Mouse (Mus musculus): Measurements from ENCODE around the gene 1700016D06Rik. TPM values are rescaled to one million over a fixed set of nuclear protein-coding genes. Genes with fewer than 3 reads are reported as not detected.
"Not testable (repeated sequence)": the region's sequence is repeated elsewhere in the genome, so short reads cannot be mapped to it uniquely, and the experiment has no call there.

The 1700016D06Rik gene
- total RNA-seq, 2 experiments from 2014 or later = not detected

- ATAC-seq (ENCODE audit: poor library complexity, severe bottlenecking) = no peak
These were observed 2.9 kb upstream of the 1700016D06Rik start for GRCm38 (mm10) chr8:11703789-11704188.

GRCm38 (mm10) chr8:11701428-11701827 lies 565 bp upstream of the 1700016D06Rik start:
- no peak for ATAC-seq (ENCODE audit: poor library complexity, severe bottlenecking)

GRCm38 (mm10) chr8:11700060-11701032 lies 517 bp downstream of the 1700016D06Rik start:
- peak; percentile 74 for ATAC-seq (ENCODE audit: poor library complexity, severe bottlenecking)

GRCm38 (mm10) chr8:11699442-11700001 lies 1.3 kb downstream of the 1700016D06Rik start:
- ATAC-seq (ENCODE audit: poor library complexity, severe bottlenecking) = no peak

GRCm38 (mm10) chr8:11697467-11697866 lies 3.4 kb downstream of the 1700016D06Rik start:
- no peak for ATAC-seq (ENCODE audit: poor library complexity, severe bottlenecking)

GRCm38 (mm10) chr8:11696176-11696575 lies 4.7 kb downstream of the 1700016D06Rik start:
- ATAC-seq (ENCODE audit: poor library complexity, severe bottlenecking) = no peak

- ATAC-seq (ENCODE audit: poor library complexity, severe bottlenecking) = no peak
These were observed 6.9 kb downstream of the 1700016D06Rik start for GRCm38 (mm10) chr8:11693972-11694371.

- ATAC-seq (ENCODE audit: poor library complexity, severe bottlenecking) = no peak
These were observed 8.4 kb downstream of the 1700016D06Rik start for GRCm38 (mm10) chr8:11692455-11692854.

- ATAC-seq (ENCODE audit: poor library complexity, severe bottlenecking) = no peak
These were observed 9.1 kb downstream of the 1700016D06Rik start for GRCm38 (mm10) chr8:11691761-11692160.

GRCm38 (mm10) chr8:11691284-11691683 lies 9.6 kb downstream of the 1700016D06Rik start:
- no peak for ATAC-seq (ENCODE audit: poor library complexity, severe bottlenecking)

GRCm38 (mm10) chr8:11689945-11690344 lies 10.9 kb downstream of the 1700016D06Rik start:
- no peak for ATAC-seq (ENCODE audit: poor library complexity, severe bottlenecking)

GRCm38 (mm10) chr8:11687251-11687650 lies 13.6 kb downstream of the 1700016D06Rik start:
- ATAC-seq (ENCODE audit: poor library complexity, severe bottlenecking) = no peak

GRCm38 (mm10) chr8:11684558-11684957 lies 16.3 kb downstream of the 1700016D06Rik start:
- no peak for ATAC-seq (ENCODE audit: poor library complexity, severe bottlenecking)

- no peak for ATAC-seq (ENCODE audit: poor library complexity, severe bottlenecking)
These were observed 32.6 kb downstream of the 1700016D06Rik start for GRCm38 (mm10) chr8:11668308-11668707.

- not testable (repeated sequence) for ATAC-seq (ENCODE audit: poor library complexity, severe bottlenecking)
These were observed 34.7 kb downstream of the 1700016D06Rik start for GRCm38 (mm10) chr8:11666023-11666716.

GRCm38 (mm10) chr8:11661969-11662368 lies 38.9 kb downstream of the 1700016D06Rik start:
- ATAC-seq (ENCODE audit: poor library complexity, severe bottlenecking) = no peak

GRCm38 (mm10) chr8:11650021-11650420 lies 50.8 kb downstream of the 1700016D06Rik start:
- no peak for ATAC-seq (ENCODE audit: poor library complexity, severe bottlenecking)

- ATAC-seq (ENCODE audit: poor library complexity, severe bottlenecking) = no peak
These were observed 57.7 kb downstream of the 1700016D06Rik start for GRCm38 (mm10) chr8:11643123-11643522.

GRCm38 (mm10) chr8:11640606-11641005 lies 60.3 kb downstream of the 1700016D06Rik start:
- ATAC-seq (ENCODE audit: poor library complexity, severe bottlenecking) = no peak

GRCm38 (mm10) chr8:11637531-11637930 lies 63.3 kb downstream of the 1700016D06Rik start:
- ATAC-seq (ENCODE audit: poor library complexity, severe bottlenecking) = no peak

GRCm38 (mm10) chr8:11636324-11637057 lies 64.4 kb downstream of the 1700016D06Rik start:
- peak; percentile 66 for ATAC-seq (ENCODE audit: poor library complexity, severe bottlenecking)
